Mouse (Mus musculus) spleen, adult 2 months (tissue): ENCODE measurements at regions not wholly inside any gene's neighbourhood (a gene's known extent, or its start where the extent isn't known, plus 50 kb on each side); places are given as distances from the start of the nearest gene placed in this dataset.

ENCODE experiments used
- CTCF ChIP-seq: fragments of 200-500 bp; IDR thresholded peaks from 2 replicates; pipeline ENCODE4 v1.5.1; 2011; ENCODE audit warnings: mild to moderate bottlenecking, inconsistent platforms; ENCODE audit not compliant: insufficient read depth, insufficient read length, insufficient replicate concordance; ENCODE audit errors: extremely low read depth
- POLR2A ChIP-seq: fragments of 200-500 bp; IDR thresholded peaks from 2 replicates; pipeline ENCODE4 v1.6.1; 2011; ENCODE audit warnings: low read depth, low read length, inconsistent platforms

DNA sequence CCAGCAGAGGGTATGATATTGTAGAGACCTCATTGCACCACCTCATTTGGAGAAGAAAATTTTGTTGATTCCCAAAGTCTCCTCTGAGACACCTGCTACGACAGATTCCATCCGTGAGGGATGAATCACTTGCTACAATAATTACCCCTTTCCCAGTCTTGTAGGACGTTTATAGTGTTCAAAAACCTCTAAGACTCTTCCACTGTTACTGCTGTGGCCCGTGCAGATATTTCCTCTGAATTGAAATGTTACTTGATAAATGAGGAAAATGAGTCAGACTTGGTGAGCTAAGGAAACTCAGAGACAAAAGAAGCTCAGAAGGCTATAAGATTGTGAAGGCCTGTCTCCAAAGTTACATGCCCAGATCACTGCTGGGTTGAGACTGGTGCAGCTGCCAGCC is 700.0 kb downstream of the Pdcd6ip start:
- TF ChIP-seq CTCF = no peak
- no peak for TF ChIP-seq POLR2A
